Mouse (Mus musculus): ENCODE results near the gene Pdcd5.

Gene Pdcd5

GRCm38 (mm10) chr7:35646317-35647081 is 822 bp downstream of the Pdcd5 start:
- DNase-seq (ENCODE audit: inconsistent ontology term) = peak; percentile 45

DNA sequence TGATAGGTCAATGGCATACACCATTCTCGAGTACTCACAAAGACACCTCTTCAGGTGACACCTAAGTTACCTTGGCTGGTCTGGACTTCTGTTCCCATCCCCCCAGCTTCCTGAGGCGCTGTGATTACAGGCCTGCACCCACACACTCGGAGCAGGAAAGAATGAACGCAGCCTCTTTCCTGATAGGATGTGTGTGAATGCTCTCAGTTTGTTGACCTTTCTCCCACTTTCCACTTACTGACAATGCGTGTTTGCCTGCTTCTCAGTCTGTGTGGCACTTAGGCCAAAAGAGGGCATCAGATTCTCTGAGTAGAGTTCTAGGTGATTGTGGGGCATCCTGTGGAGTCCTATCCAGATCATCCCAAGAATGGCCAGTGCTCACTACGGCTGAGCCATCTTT is 7.2 kb downstream of the Pdcd5 start:
- no peak for DNase-seq (ENCODE audit: inconsistent ontology term)

GRCm38 (mm10) chr7:35636874-35637273 is 10.4 kb downstream of the Pdcd5 start:
- no peak for DNase-seq (ENCODE audit: inconsistent ontology term)

DNA sequence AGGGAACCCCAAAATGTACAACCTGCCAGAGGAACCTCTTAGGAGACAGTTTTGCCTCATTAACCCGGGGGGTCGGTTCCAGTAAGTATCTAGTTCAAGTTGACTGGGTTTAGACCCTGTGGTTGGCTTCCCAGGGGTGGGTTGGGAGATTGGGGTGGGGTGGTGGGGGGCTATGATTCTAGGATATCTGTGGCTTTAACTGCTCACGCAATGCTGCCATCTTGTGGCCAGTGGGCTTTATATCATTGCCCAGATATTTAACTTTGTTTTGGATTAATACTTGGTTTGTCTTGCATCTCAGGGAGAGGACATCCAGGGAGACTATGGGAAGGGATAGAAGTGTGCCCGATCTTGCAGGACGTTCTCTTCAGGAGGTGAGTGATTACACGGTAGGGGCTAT is 11.1 kb downstream of the Pdcd5 start:
- no peak for DNase-seq (ENCODE audit: inconsistent ontology term)

GRCm38 (mm10) chr7:35628496-35628895 is 18.8 kb downstream of the Pdcd5 start:
- peak; percentile 15 for DNase-seq (ENCODE audit: inconsistent ontology term)

- DNase-seq (ENCODE audit: inconsistent ontology term) = no peak
Measured at GRCm38 (mm10) chr7:35627371-35627770, 19.9 kb downstream of the Pdcd5 start.

DNA sequence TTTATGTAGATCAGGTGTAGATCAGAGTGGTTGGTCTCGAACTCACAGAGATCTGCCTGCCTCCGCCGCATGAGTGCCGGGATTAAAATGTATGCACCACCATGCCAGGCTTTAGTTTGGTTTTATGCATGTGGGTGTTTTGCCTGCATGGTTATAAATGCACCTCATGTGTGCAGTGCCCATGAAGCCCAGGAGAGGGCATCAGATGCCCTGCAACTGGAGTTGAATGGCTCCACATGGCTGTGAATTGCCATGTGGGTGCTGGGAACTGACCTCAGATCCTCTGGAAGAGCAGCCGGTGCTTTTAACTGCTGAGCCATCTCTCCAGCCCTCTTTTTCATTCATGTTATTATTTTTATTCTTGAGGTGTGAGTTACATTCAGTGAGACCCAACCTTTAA is 21.3 kb downstream of the Pdcd5 start:
- no peak for DNase-seq (ENCODE audit: inconsistent ontology term)

DNA sequence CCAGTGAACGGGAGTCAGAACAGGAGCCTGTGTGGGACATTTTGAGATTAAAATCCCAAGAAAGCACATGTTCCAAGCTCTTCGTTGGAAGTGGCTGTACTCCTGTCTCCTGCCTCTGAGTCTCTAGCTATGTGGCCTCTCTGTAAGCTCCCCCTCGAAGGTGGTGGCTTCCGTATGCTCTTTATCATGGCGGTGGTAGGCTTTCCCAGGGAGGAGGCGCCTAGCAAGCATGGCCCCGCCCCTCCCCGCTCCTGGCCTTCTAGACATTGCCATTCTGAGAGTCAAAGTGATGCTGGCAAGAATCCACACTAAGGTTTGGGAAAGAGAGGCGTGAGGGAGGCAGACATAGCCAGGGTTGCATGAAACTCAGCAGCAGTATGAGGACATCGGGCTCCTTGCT is 24.7 kb downstream of the Pdcd5 start:
- no peak for DNase-seq (ENCODE audit: inconsistent ontology term)

GRCm38 (mm10) chr7:35617513-35617912 is 29.8 kb downstream of the Pdcd5 start:
- no peak for DNase-seq (ENCODE audit: inconsistent ontology term)

- DNase-seq (ENCODE audit: inconsistent ontology term) = no peak
Measured at GRCm38 (mm10) chr7:35609245-35609644, 38.1 kb downstream of the Pdcd5 start.

- DNase-seq (ENCODE audit: inconsistent ontology term) = no peak
Measured at GRCm38 (mm10) chr7:35606816-35607215, 40.5 kb downstream of the Pdcd5 start.

GRCm38 (mm10) chr7:35602766-35603165 is 44.6 kb downstream of the Pdcd5 start:
- no peak for DNase-seq (ENCODE audit: inconsistent ontology term)

GRCm38 (mm10) chr7:35601106-35601505 is 46.2 kb downstream of the Pdcd5 start:
- DNase-seq (ENCODE audit: inconsistent ontology term) = no peak

DNA sequence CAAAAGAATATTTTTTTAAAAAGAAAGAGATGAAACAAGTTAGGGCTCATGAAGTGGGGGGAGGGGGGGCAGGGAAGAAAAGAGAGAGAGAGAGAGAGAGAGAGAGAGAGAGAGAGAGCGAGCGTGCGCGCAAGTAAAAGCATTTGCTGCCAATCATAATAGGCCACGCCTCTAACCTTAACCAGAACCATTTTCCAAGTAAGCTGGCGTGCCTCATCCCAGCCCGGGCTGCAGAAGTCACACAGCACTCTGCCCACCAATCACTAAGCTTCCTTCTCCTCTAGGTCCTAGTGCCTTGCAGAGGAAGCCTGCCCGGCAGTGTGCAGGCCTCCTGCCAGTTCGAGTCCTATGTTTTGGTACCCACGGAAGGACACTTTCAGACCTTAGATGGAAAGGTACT is 47.3 kb downstream of the Pdcd5 start:
- DNase-seq (ENCODE audit: inconsistent ontology term) = no peak

DNA sequence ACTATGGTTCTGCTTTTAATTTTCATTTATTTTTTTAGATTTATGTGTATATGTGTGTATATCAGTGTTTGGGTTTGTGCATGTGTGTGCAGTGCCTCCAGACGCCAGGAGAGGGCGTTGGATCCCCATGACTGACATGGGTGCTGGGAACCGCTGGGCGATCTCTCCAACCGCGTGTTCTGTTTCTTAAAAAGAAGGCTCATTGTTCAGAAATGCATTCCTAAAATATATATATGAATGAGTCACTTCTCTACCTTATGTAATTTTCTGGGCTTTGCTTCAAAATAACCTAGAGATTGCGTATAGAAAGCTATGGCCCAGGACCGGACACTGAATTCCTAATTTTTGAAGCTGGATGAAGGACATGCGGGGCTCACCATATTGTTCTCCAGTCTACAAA is 47.8 kb downstream of the Pdcd5 start:
- DNase-seq (ENCODE audit: inconsistent ontology term) = no peak

DNA sequence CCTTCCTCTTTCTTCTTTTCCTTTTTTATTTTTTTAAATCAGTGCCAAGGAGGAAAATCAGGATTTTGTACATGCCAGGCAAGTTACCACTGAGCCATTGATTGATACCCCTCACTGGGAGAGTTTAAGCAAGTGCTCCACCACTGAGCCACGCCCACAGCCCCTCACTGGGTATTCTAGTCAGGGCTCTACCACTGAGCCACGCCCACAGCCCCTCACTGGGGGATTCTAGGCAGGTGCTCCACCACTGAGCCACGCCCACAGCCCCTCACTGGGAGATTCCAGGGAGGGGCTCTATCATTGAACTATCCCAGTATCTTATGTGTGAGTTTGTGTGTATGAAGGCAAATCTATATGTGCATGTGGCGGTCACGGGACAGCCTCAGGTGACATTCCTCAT is 53.0 kb downstream of the Pdcd5 start:
- DNase-seq (ENCODE audit: inconsistent ontology term) = no peak
